Mouse (Mus musculus): ENCODE data around the gene Vmn1r184.
"Not testable (repeated sequence)": the region's sequence is repeated elsewhere in the genome, so short reads cannot be mapped to it uniquely, and the experiment has no call there.

The Vmn1r184 gene

DNA sequence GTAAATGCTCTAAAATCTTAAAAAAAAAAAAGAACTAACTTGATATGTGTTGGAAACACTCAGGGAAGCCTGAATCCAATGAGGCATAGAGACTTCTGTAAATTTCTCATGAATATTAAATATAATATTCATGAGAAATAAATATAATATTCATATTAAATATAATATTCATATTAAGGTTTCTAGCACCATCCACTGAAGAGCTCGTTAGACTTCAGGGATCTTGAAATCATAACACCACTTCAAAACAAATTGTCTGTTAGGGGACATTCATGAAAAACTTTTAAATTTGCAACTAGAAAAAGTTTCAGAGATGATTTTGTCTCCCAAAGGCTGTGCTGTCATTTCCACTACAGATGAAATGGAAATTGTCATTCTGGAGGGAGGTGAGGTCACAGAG lies at the start of gene Vmn1r184:
TSS of gene Vmn1r184 (plus strand) at position 301 of the 400 bp plus-strand sequence.
- DNase-seq (ENCODE audit: low spot score in 2 of 2) = not testable (repeated sequence)

DNA sequence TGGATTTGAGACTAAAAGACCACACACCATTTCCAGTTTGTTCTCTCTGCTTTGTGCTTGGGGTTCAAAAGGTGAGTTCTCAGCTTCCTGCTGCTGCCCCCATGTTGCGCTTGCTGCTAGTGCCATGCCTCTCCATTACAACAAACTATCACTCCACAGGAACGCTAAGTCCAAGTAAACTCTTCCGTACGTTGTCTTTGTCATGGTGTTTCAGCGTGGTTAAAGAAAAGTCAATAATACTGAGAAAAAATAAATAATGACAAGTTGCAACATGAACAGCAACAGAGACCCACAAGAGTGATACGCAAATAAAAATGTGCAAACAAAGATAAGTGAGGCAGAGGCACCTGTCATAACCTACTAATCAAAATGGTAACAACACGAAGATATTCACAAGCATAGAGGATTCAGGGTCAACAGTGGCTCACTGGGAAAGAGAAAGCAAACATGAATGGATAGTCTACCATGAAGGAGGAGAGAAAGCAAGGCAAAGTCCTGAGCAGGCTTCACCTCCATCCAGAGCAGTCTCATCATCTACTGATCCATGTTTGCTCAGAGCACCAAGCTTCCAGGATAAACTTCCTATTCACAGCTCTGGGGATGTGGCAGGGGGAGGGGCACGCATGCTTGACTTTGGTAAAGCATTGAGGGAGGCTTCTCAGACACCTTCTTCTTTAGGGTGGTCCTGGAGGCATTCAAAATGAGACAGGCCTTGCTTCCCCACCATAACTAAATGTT lies 43.5 kb downstream of the Vmn1r184 start:
- not testable (repeated sequence) for DNase-seq (ENCODE audit: low spot score in 2 of 2)

- DNase-seq (ENCODE audit: low spot score in 2 of 2) = not testable (repeated sequence)
Observed at GRCm38 (mm10) chr7:26306926-26307325, 46.8 kb downstream of the Vmn1r184 start, which contains the start of gene Cyp2a4. Gene Cyp2a4, plus strand, starts transcription at chr7:26307169.

DNA sequence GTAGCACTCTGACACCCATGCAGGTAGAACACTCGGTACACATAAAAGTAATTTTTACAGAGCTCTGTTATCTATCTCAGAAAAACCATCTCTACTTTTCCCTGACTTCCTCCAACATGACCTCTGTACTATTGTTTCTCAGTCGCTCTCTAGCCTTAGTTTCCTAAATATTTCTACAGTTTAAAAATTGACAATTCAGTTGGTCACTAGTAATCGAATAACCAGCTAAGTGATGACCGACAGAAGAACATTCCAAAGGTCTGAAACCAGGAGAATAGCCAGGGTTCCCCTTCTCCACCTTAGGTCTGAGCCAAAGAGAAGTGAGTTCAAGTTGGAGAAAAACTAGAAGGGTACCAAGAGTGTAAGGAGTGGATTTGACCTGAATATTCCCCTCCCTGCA lies 51.7 kb downstream of the Vmn1r184 start:
- DNase-seq (ENCODE audit: low spot score in 2 of 2) = not testable (repeated sequence)

- not testable (repeated sequence) for DNase-seq (ENCODE audit: low spot score in 2 of 2)
Observed at GRCm38 (mm10) chr7:26315194-26315593, 55.1 kb downstream of the Vmn1r184 start.

GRCm38 (mm10) chr7:26315809-26316208 lies 55.7 kb downstream of the Vmn1r184 start:
- DNase-seq (ENCODE audit: low spot score in 2 of 2) = not testable (repeated sequence)

All from spleen, postnatal 14 days (tissue).